Mouse (Mus musculus) thymus, adult 2 months (tissue): ENCODE results near the gene Cd180.

Source experiments
- CTCF ChIP-seq: fragments of 200-500 bp; IDR thresholded peaks from 2 replicates; pipeline ENCODE4 v1.5.1; 2012; ENCODE audit warnings: mild to moderate bottlenecking, control low read depth, low read length, moderate library complexity, borderline replicate concordance; ENCODE audit not compliant: control insufficient read depth, poor library complexity, insufficient read depth; ENCODE audit errors: extremely low read depth
- POLR2A ChIP-seq: fragments of 200-500 bp; IDR thresholded peaks from 2 replicates; pipeline ENCODE4 v1.6.1; 2012; ENCODE audit warnings: mild to moderate bottlenecking, low read length, control low read depth, moderate library complexity; ENCODE audit not compliant: control insufficient read depth, poor library complexity, insufficient read depth; ENCODE audit errors: extremely low read depth

DNA sequence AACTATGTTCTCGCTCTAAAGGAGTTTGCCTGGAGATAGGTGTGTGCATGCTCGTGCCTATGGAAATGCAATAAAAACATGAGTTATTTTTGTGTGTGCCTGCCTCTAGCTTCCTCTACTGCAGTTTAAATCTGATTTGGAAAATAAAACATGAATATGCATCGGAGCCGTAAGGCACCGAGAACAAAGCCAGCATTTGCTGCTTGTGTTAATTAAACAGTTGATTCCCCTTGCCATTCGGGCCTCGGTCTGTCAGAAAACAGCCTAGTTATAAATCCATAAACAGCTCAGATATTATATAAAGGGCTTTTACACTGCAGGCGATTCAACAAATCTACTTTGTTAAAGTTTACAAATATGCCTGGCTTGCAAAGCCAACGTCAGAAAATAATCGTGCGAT lies 75.2 kb downstream of the Cd180 start:
- TF ChIP-seq POLR2A, result no peak
- TF ChIP-seq CTCF, result no peak
